Mouse (Mus musculus) kidney, adult 2 months (tissue): Measurements from ENCODE around the gene Otub1.

Experiments
- CTCF ChIP-seq: fragments of 200-500 bp; conservative IDR thresholded peaks from 2 replicates; pipeline ENCODE4 v1.5.1; 2011; ENCODE audit warnings: low read depth, mild to moderate bottlenecking, control low read depth, low read length, moderate library complexity, mixed read lengths; ENCODE audit not compliant: insufficient read depth, insufficient read length
- POLR2A ChIP-seq: fragments of 200-500 bp; IDR thresholded peaks from one replicate; pipeline ENCODE4 v1.6.1; 2011; ENCODE audit warnings: low read depth, low read length, control low read depth

GRCm38 (mm10) chr19:7222196-7222595, 16.1 kb upstream of the Otub1 start:
- TF ChIP-seq CTCF (no peak), POLR2A (no peak)
